Mouse (Mus musculus): Measurements from ENCODE around the gene Iqck. TPM values are rescaled to one million over a fixed set of nuclear protein-coding genes. Genes with fewer than 3 reads are reported as not detected.

Gene Iqck
- polyA plus RNA-seq, 1 experiment from 2014 or later: 3.8 TPM

DNA sequence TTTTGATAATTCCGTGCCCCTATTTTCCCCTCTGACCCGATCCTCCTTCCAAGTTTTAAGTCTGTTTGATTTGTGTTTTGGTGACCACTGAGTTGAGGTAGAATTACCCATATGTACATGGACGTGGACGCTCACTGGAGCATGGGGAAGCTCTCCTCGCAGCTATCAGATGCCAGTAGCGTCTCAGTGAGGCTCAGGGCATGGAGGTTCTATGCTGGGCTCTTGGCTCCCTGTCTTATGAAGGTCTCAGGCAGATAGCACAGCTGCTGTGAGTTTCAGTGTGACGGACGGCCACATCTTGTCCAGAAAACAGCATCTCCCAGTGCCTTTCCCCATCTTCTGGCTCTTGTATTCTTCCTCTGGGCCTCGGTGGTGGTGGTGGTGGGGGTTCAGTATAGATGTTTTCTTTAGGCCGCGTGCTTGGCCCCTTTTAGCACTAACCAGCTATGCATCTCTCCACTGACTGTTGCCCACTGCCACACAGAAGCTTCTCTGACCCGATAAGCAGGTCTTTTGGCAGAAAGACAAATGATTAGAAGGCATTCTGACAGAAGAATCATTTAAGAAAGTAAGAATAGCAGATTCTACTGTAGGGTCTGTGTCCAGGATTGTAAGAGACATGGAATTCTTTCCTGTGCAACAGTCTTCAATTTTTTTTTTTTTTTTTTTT, 33.5 kb upstream of the Iqck start:
- peaks cover 13% of the 10 kb centered on the region; the same call in 1 of the 2 replicates for H3K36me3 ChIP-seq (ENCODE audit: control insufficient read depth, insufficient read depth, low read length)
- no peaks in the 10 kb centered on the region for H3K27me3 ChIP-seq (replicated peaks; ENCODE audit: control insufficient read depth, insufficient read depth, low read length)
- no peaks in the 10 kb centered on the region for H3K9me3 ChIP-seq (ENCODE audit: control insufficient read depth, low read length)
- no peak overlapping the region for H3K9ac ChIP-seq (ENCODE audit: low read depth, low read length)
- no peak for ATAC-seq
- no peak overlapping the region for H3K4me2 ChIP-seq (ENCODE audit: low read length)
- no peaks in the 10 kb centered on the region for H3K4me1 ChIP-seq (ENCODE audit: control insufficient read depth, insufficient read depth, low read depth, low read length)
- H3K27ac ChIP-seq (ENCODE audit: low read depth, low read length): no peak overlapping the region
- 87% methylated on average over 12 of the region's 12 CpGs for WGBS
- H3K4me3 ChIP-seq (ENCODE audit: low read length): no peak overlapping the region

DNA sequence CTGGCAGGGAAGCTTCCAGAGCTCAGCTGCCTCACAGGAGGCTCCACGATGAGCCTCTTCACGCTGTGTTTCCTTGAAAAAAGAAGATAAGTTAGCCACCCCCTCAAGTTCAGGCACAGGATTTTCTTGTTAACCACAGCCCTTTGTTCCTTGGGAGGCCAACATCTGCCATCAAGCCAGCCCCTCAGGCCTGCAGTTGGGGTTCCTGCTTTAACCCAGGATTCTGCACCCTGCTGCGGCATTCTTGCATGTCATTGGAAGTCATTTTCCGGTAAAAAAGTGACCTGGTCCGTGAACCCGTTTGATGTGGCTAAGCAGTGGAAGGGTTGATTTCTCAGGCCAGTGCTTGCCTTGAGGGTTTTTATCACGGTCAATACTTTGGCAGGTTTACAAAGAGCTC, 31.1 kb upstream of the Iqck start:
- Histone ChIP-seq H3K4me2 (ENCODE audit: low read length) (no peak overlapping the region), H3K4me3 (ENCODE audit: low read length) (no peak overlapping the region), H3K9ac (ENCODE audit: low read depth, low read length) (no peak overlapping the region), H3K9me3 (ENCODE audit: control insufficient read depth, low read length) (no peaks in the 10 kb centered on the region), H3K4me1 (ENCODE audit: control insufficient read depth, insufficient read depth, low read depth, low read length) (no peaks in the 10 kb centered on the region), H3K27me3 (replicated peaks; ENCODE audit: control insufficient read depth, insufficient read depth, low read length) (no peaks in the 10 kb centered on the region), H3K36me3 (ENCODE audit: control insufficient read depth, insufficient read depth, low read length) (peaks cover 8% of the 10 kb centered on the region; the same call in 1 of the 2 replicates), H3K27ac (ENCODE audit: low read depth, low read length) (no peak overlapping the region)
- ATAC-seq: no peak
- WGBS: 39% methylated on average over 7 of the region's 7 CpGs

DNA sequence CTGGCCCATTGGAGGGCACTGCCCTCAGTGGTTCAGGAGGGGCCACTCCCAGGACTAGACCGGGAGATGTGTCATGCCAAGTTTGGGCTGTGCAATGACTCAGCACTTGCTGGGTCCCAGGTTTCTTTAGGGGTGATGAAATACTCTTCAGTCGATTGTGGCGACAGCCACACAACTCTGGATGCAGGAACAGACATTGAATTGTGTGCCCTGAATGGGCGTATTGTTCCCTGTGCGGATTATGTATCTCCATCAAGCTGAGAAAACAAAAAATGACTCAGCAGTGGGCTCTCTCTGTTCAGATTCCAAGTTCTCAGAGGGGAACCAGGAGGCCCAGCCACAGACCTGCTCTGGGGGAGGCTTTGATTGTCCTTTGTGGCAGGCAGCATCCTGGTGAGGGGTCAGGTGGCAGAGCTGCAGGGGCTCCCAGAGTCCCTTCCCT, 27.6 kb upstream of the Iqck start:
- peak; percentile 61; the same call in 1 of the 2 replicates for ATAC-seq
- 25% methylated on average over 5 of the region's 5 CpGs for WGBS
- no peak overlapping the region for H3K4me2 ChIP-seq (ENCODE audit: low read length)
- H3K27ac ChIP-seq (ENCODE audit: low read depth, low read length): no peak overlapping the region
- no peaks in the 10 kb centered on the region for H3K4me1 ChIP-seq (ENCODE audit: control insufficient read depth, insufficient read depth, low read depth, low read length)
- no peak overlapping the region for H3K9ac ChIP-seq (ENCODE audit: low read depth, low read length)
- H3K9me3 ChIP-seq (ENCODE audit: control insufficient read depth, low read length): no peaks in the 10 kb centered on the region
- H3K27me3 ChIP-seq (replicated peaks; ENCODE audit: control insufficient read depth, insufficient read depth, low read length): no peaks in the 10 kb centered on the region
- H3K36me3 ChIP-seq (ENCODE audit: control insufficient read depth, insufficient read depth, low read length): peaks cover 17% of the 10 kb centered on the region
- H3K4me3 ChIP-seq (ENCODE audit: low read length): no peak overlapping the region

DNA sequence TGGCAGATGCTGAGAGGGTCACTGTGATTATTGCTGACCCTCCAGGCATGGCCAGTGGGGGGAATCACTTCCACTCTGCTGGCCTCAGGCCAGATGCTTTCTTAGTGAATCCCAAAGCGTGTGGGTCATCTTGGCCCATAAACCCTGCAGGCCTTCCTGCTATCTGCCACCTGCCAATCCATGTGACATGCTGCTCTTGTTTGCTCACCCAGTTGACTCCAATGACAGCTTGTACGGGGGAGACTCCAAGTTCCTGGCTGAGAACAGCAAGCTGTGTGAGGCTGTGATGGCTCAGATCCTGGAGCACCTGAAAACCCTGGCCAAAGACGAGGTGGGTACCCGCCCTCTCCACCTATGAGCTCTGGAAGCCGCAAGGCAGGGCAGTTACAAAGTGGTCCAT, 17.7 kb upstream of the Iqck start:
- H3K36me3 ChIP-seq (ENCODE audit: control insufficient read depth, insufficient read depth, low read length): peaks cover 75% of the 10 kb centered on the region
- no peaks in the 10 kb centered on the region for H3K27me3 ChIP-seq (replicated peaks; ENCODE audit: control insufficient read depth, insufficient read depth, low read length)
- 90% methylated on average over 5 of the region's 5 CpGs for WGBS
- H3K9ac ChIP-seq (ENCODE audit: low read depth, low read length): no peak overlapping the region
- peaks cover 7% of the 10 kb centered on the region for H3K4me1 ChIP-seq (ENCODE audit: control insufficient read depth, insufficient read depth, low read depth, low read length)
- H3K27ac ChIP-seq (ENCODE audit: low read depth, low read length): no peak overlapping the region
- no peak for ATAC-seq
- no peaks in the 10 kb centered on the region for H3K9me3 ChIP-seq (ENCODE audit: control insufficient read depth, low read length)
- no peak overlapping the region for H3K4me3 ChIP-seq (ENCODE audit: low read length)
- no peak overlapping the region for H3K4me2 ChIP-seq (ENCODE audit: low read length)

DNA sequence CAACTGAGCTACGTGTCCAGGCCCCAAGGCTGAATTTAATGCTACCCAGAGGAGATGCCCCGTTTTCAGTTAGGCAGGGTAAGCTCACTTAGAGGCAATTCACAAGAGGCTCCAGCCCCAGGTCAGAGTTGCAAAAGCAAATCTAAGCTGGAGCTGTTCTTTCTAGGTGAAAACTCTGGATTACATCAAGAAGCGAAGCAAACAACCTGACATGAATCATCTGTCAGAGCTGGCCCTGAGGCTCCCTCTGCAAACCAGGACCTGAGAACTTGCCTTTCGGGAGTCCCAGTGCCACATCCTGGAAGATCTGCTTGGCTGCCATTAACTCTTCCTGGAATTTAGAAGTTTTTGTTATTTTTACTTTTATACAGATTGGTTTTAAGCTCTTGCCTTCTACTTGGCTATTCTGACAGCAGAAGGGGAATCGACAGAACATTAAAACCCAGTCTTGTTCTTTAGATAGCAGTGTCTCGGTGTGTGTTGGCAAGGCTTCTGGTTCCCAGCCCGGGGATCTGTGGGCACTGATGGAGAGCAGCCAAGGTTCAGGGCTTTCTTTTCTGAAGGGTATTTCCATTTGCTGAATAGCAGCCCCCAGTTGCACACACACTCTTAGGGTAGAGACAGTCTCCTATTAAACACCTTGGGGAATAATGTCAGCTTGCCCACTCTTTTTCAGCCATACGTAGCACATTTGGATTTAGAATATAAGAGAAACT, 14.4 kb upstream of the Iqck start:
- Histone ChIP-seq H3K9ac (ENCODE audit: low read depth, low read length) (no peak overlapping the region), H3K36me3 (ENCODE audit: control insufficient read depth, insufficient read depth, low read length) (peaks cover 67% of the 10 kb centered on the region), H3K4me2 (ENCODE audit: low read length) (no peak overlapping the region), H3K27ac (ENCODE audit: low read depth, low read length) (peak overlapping the region; percentile 56), H3K9me3 (ENCODE audit: control insufficient read depth, low read length) (no peaks in the 10 kb centered on the region), H3K27me3 (replicated peaks; ENCODE audit: control insufficient read depth, insufficient read depth, low read length) (no peaks in the 10 kb centered on the region), H3K4me3 (ENCODE audit: low read length) (no peak overlapping the region), H3K4me1 (ENCODE audit: control insufficient read depth, insufficient read depth, low read depth, low read length) (peaks cover 7% of the 10 kb centered on the region)
- peak; percentile 68 for ATAC-seq
- 63% methylated on average over 8 of the region's 8 CpGs for WGBS

DNA sequence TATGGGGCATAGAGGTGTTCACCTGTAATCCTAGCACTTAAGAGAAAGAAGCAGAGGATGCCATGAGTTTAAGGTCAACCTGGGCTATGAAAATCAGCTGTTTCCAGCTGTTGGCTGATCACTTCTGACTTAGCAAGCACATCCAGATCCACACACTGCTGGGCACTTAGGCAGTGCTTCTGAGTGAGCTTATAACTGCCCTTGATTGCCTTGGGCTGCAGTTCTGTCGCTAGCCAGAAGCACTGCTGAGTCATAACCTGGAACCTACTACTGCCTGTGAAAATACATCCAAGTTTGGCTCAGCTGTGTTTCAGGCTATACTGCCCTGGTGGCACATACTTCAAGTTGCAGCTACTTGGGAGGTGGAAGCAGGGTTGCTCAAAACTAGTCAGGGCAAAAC, 13.8 kb upstream of the Iqck start:
- Histone ChIP-seq H3K9ac (ENCODE audit: low read depth, low read length) (no peak overlapping the region), H3K36me3 (ENCODE audit: control insufficient read depth, insufficient read depth, low read length) (peaks cover 60% of the 10 kb centered on the region), H3K27ac (ENCODE audit: low read depth, low read length) (peak overlapping the region; percentile 56; the same call in 1 of the 2 replicates), H3K4me1 (ENCODE audit: control insufficient read depth, insufficient read depth, low read depth, low read length) (peaks cover 7% of the 10 kb centered on the region), H3K4me3 (ENCODE audit: low read length) (no peak overlapping the region), H3K9me3 (ENCODE audit: control insufficient read depth, low read length) (no peaks in the 10 kb centered on the region), H3K4me2 (ENCODE audit: low read length) (no peak overlapping the region), H3K27me3 (replicated peaks; ENCODE audit: control insufficient read depth, insufficient read depth, low read length) (no peaks in the 10 kb centered on the region)
- WGBS: 40% methylated on average over 1 of the region's 1 CpGs
- peak; percentile 40; the same call in 1 of the 2 replicates for ATAC-seq

DNA sequence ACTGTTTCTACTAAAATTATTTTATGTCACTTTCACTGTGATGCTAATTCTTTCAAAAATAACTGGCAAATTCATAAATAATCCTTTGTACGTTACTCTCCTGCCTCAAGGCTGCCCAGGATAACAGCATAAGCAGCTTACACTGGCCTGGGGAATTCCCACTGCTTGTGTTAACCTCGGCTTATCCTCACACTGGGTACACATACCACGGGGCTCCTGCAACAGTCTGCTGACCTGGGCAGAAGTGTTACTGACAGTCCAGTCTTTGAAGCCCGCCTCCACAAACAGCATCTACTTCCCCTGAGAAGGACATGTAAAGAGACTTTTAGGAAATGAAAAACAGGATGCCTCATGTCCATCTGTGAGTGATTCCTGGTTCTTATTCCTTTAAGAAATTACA, 12.6 kb upstream of the Iqck start:
- H3K27me3 ChIP-seq (replicated peaks; ENCODE audit: control insufficient read depth, insufficient read depth, low read length): no peaks in the 10 kb centered on the region
- H3K4me2 ChIP-seq (ENCODE audit: low read length): no peak overlapping the region
- 73% methylated on average over 4 of the region's 4 CpGs for WGBS
- no peak overlapping the region for H3K9ac ChIP-seq (ENCODE audit: low read depth, low read length)
- H3K27ac ChIP-seq (ENCODE audit: low read depth, low read length): no peak overlapping the region
- H3K36me3 ChIP-seq (ENCODE audit: control insufficient read depth, insufficient read depth, low read length): peaks cover 54% of the 10 kb centered on the region
- H3K4me1 ChIP-seq (ENCODE audit: control insufficient read depth, insufficient read depth, low read depth, low read length): peaks cover 7% of the 10 kb centered on the region
- no peaks in the 10 kb centered on the region for H3K9me3 ChIP-seq (ENCODE audit: control insufficient read depth, low read length)
- H3K4me3 ChIP-seq (ENCODE audit: low read length): no peak overlapping the region
- ATAC-seq: no peak

DNA sequence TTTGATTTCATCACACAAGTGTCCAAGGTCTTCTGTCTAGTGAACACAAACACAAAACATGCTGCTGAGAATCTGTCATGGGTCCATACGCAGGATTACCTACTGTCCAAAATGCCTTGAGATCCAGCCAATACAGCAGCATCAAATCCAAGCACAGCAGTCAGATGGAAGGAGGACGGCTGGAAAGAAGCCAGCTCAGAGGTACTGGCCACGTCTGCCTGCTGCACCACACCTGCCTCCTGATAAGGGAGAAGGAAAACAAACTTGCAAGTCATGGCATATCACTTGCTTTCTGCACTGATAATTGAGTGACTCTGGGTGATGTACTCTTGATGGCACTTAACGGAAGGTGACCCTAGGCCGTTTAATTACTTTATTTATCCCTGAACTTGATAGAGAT, 10.4 kb upstream of the Iqck start:
- Histone ChIP-seq H3K36me3 (ENCODE audit: control insufficient read depth, insufficient read depth, low read length) (peaks cover 45% of the 10 kb centered on the region), H3K27ac (ENCODE audit: low read depth, low read length) (no peak overlapping the region), H3K9me3 (ENCODE audit: control insufficient read depth, low read length) (no peaks in the 10 kb centered on the region), H3K9ac (ENCODE audit: low read depth, low read length) (no peak overlapping the region), H3K27me3 (replicated peaks; ENCODE audit: control insufficient read depth, insufficient read depth, low read length) (no peaks in the 10 kb centered on the region), H3K4me2 (ENCODE audit: low read length) (no peak overlapping the region), H3K4me1 (ENCODE audit: control insufficient read depth, insufficient read depth, low read depth, low read length) (peaks cover 7% of the 10 kb centered on the region), H3K4me3 (ENCODE audit: low read length) (no peak overlapping the region)
- 86% methylated on average over 5 of the region's 5 CpGs for WGBS
- ATAC-seq: no peak

DNA sequence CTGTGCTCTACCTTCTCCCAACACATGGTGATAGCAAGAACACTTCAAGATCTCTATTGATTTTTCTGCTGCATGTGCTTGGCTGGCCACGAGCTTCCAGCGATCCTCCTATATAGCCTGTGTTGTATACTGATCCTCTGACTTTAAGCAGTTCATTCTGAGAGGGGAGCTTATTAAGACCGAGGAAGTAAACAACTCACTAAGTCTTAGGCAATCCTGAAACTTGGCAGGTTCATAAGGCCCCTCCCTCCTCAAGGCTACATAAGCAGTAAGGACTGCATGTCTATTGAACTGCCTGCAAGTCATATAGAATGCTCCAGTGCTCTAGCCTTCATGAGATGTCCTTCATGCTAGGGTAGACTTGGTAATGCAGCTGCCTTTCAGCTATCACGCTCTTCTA, 9.2 kb upstream of the Iqck start:
- no peak for ATAC-seq
- H3K27me3 ChIP-seq (replicated peaks; ENCODE audit: control insufficient read depth, insufficient read depth, low read length): no peaks in the 10 kb centered on the region
- H3K4me3 ChIP-seq (ENCODE audit: low read length): no peak overlapping the region
- H3K4me1 ChIP-seq (ENCODE audit: control insufficient read depth, insufficient read depth, low read depth, low read length): peaks cover 5% of the 10 kb centered on the region
- 95% methylated on average over 4 of the region's 4 CpGs for WGBS
- H3K9me3 ChIP-seq (ENCODE audit: control insufficient read depth, low read length): no peaks in the 10 kb centered on the region
- H3K36me3 ChIP-seq (ENCODE audit: control insufficient read depth, insufficient read depth, low read length): peaks cover 43% of the 10 kb centered on the region
- no peak overlapping the region for H3K27ac ChIP-seq (ENCODE audit: low read depth, low read length)
- H3K4me2 ChIP-seq (ENCODE audit: low read length): no peak overlapping the region
- H3K9ac ChIP-seq (ENCODE audit: low read depth, low read length): no peak overlapping the region
